Mouse (Mus musculus): ENCODE data around the gene Mgat4a. TPM values are rescaled to one million over a fixed set of nuclear protein-coding genes. Genes with fewer than 3 reads are reported as not detected.

The Mgat4a gene
- polyA plus RNA-seq, 1 experiment from 2014 or later = 1.2 TPM

DNA sequence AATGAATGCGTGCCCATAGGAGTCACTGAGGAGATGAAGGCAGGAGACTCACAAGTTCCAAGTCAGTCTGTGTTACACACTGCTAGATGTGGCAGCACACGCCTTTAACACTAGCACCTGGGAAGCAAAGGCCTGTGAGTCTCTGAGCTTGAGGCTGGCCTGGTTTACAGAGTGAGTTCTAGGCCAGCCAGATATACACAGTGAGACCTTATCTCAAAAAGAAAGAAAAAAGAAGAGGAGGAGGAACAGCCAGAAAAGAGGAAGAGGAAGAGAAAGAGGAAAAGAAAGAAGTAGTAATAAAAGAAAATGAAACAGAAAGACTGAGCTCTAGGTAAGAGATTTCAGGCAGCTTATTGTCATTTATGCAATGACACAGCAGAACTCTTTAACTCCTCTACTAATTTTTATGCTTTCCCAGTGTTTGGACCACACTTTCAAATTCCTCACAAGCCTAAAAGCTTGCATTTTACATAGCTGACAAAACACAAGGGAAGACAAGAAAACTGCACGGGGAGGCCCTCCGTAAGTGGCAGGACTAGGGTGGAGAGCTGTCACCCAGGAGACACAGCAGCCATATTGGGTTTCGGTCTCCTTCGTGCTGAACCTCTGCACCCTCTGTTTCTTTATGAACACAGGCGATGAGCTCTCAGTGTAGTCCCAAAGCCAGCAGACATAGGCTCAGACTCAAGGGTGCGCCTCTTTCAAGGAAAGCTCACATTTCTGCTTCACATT lies 113.5 kb downstream of the Mgat4a start:
- no peak overlapping the region for H3K27ac ChIP-seq
- 94% methylated on average over 8 of the region's 8 CpGs for WGBS

DNA sequence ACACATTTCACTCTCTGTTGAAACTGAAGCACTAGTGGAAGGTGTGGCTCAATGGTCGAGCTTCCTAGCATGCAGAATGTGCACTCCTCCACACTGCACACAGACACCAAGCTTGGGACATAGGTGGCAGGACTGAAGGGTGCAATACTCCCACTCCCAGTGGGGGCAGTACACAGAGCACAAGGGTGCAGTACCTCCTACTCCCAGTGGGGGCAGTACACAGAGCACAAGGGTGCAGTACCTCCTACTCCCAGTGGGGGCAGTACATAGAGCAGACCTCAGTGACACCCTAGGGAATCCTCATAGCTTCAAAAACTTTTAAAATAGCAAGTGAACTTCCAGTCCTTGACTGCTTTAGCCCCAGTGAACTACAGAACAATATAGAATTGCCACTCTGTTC lies 121.4 kb downstream of the Mgat4a start:
- H3K4me3 ChIP-seq = no peak overlapping the region
- no peaks in the 10 kb centered on the region for H3K27me3 ChIP-seq (ENCODE audit: insufficient read depth, poor library complexity, severe bottlenecking)
- DNase-seq (ENCODE audit: low spot score) = no peak
- H3K27ac ChIP-seq = no peak overlapping the region
- H3K9me3 ChIP-seq = peaks cover 10% of the 10 kb centered on the region
- 100% methylated on average over 1 of the region's 1 CpGs for WGBS
- peaks cover 75% of the 10 kb centered on the region for H3K36me3 ChIP-seq
- H3K4me1 ChIP-seq (replicated peaks) = no peaks in the 10 kb centered on the region

More for the DNA sequence above, 113.5 kb downstream of the Mgat4a start:
- peaks cover 23% of the 10 kb centered on the region for H3K4me1 ChIP-seq (replicated peaks)
- peaks cover 63% of the 10 kb centered on the region for H3K36me3 ChIP-seq
- peaks cover 11% of the 10 kb centered on the region for H3K9me3 ChIP-seq
- no peak for DNase-seq (ENCODE audit: low spot score)
- H3K27me3 ChIP-seq (ENCODE audit: insufficient read depth, poor library complexity, severe bottlenecking) = no peaks in the 10 kb centered on the region
- no peak overlapping the region for H3K4me3 ChIP-seq

DNA sequence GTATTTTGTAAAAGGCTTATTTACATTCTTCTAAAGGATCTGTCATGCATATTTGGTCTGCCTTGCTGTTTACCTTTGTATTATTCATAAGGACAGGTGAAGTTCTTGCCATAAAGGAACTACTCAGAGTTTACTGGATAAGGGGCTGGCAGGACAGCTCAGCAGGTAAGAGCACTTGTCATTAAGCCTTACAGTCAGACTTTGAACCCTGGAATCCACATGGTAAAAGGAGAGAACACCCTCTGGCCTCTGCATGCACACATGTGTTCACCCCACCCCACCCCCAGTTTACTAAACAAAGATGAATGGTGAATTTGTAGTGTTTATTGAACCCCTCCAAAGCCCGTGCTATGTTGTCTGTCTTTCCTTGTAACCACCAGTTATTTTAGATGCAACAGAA lies 125.4 kb downstream of the Mgat4a start:
- Histone ChIP-seq H3K4me1 (replicated peaks) (no peaks in the 10 kb centered on the region), H3K36me3 (peaks cover 40% of the 10 kb centered on the region), H3K27ac (no peak overlapping the region), H3K9me3 (no peaks in the 10 kb centered on the region; the same call in 1 of the 2 replicates), H3K4me3 (no peak overlapping the region), H3K27me3 (ENCODE audit: insufficient read depth, poor library complexity, severe bottlenecking) (no peaks in the 10 kb centered on the region)
- 93% methylated on average over 1 of the region's 1 CpGs for WGBS
- DNase-seq (ENCODE audit: low spot score) = no peak

DNA sequence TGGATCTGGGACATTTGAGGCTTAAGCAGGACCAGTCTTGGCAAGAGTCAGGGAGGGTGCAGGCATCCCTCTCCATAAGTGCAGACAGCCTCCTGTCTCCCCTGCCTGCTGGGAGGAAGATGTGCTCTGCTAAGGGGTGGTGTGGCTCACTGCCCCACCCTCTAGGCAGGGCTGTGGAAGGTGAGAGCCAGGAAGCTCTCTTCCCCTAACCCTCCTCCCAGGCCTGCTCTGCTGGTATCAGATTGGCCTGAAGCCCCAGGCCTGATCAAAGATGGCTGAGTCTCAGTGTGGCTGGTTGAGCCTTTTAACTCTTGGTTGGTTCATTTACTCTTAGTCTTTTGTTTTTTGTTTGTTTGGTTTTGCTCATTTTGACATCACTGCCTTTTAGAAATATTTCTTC lies 131.2 kb downstream of the Mgat4a start:
- no peaks in the 10 kb centered on the region for H3K27me3 ChIP-seq (ENCODE audit: insufficient read depth, poor library complexity, severe bottlenecking)
- 0 out of 2 replicates have a peak, but pooled peaks cover 7% of the 10 kb centered on the region for H3K4me1 ChIP-seq (replicated peaks)
- H3K36me3 ChIP-seq = no peaks in the 10 kb centered on the region
- no peak overlapping the region for H3K27ac ChIP-seq
- H3K4me3 ChIP-seq = no peak overlapping the region
- H3K9me3 ChIP-seq = no peaks in the 10 kb centered on the region
- no peak for DNase-seq (ENCODE audit: low spot score)

DNA sequence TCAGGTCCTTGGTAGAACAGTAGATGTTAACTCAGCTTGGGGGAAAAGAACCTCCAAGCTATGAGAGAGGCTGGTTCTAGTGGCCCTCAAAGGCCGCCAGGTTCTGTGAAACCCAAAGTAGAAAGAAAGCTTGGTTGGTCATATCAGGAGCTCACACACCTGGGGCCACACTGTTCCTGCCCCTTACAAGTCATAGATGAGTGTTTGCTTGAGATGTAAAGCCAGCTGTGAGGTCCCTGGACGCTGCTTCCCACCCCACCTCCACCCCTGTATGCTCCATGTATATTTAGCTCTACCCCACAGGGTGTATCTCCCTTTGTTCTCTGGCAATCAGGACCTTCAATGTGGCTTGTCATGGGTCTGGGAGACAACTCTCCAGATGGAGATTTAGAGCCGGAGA lies 132.1 kb downstream of the Mgat4a start:
- Histone ChIP-seq H3K4me1 (replicated peaks) (0 out of 2 replicates have a peak, but pooled peaks cover 7% of the 10 kb centered on the region), H3K36me3 (no peaks in the 10 kb centered on the region), H3K27ac (no peak overlapping the region), H3K4me3 (no peak overlapping the region), H3K9me3 (no peaks in the 10 kb centered on the region), H3K27me3 (ENCODE audit: insufficient read depth, poor library complexity, severe bottlenecking) (no peaks in the 10 kb centered on the region)
- 84% methylated on average over 3 of the region's 3 CpGs for WGBS
- DNase-seq (ENCODE audit: low spot score) = no peak

DNA sequence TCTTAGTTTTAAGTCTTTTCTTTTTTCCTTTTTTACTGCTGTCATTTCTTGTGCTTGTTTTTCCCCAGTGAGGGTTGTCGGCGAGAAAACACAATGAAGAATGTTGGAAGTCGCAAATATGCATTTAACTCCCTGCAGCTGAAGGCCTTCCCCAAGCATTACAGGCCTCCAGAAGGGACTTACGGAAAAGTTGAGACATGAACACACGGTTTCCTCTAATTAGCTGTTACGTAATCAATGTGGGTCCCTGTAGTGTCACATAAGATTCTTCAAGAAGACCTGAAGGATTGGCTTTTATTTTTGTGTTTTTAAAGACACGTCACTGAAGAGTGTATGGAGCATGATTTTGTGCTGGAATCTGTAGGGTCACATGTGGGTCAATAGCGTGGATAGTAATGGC lies 132.8 kb downstream of the Mgat4a start:
- Histone ChIP-seq H3K27ac (no peak overlapping the region), H3K9me3 (no peaks in the 10 kb centered on the region), H3K27me3 (ENCODE audit: insufficient read depth, poor library complexity, severe bottlenecking) (no peaks in the 10 kb centered on the region), H3K4me1 (replicated peaks) (0 out of 2 replicates have a peak, but pooled peaks cover 7% of the 10 kb centered on the region), H3K36me3 (no peaks in the 10 kb centered on the region), H3K4me3 (no peak overlapping the region)
- 87% methylated on average over 8 of the region's 8 CpGs for WGBS
- DNase-seq (ENCODE audit: low spot score) = no peak

DNA sequence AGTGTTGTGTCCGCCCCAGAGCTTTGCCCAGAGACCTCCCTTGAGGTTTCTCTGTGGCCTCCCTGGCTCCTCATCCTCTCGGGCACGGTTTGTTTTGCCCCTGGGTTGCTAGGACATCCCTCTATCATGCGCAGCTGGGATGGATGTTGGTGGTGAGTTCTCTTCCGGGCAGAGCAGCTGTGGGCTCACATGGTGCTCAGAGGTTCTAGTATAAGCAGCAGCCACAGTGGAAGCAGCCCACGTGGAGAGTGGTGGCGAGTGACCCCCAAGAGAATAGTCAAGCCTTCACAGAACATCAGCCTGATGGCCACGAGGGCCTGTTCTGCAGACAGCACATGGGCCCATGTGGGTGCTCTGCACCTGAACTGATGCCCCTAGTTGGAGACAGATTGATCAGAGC lies 133.6 kb downstream of the Mgat4a start:
- H3K27ac ChIP-seq = no peak overlapping the region
- no peaks in the 10 kb centered on the region for H3K9me3 ChIP-seq
- 84% methylated on average over 8 of the region's 8 CpGs for WGBS
- H3K4me1 ChIP-seq (replicated peaks) = 0 out of 2 replicates have a peak, but pooled peaks cover 7% of the 10 kb centered on the region
- H3K27me3 ChIP-seq (ENCODE audit: insufficient read depth, poor library complexity, severe bottlenecking) = no peaks in the 10 kb centered on the region
- H3K4me3 ChIP-seq = no peak overlapping the region
- no peaks in the 10 kb centered on the region for H3K36me3 ChIP-seq
- no peak for DNase-seq (ENCODE audit: low spot score)

DNA sequence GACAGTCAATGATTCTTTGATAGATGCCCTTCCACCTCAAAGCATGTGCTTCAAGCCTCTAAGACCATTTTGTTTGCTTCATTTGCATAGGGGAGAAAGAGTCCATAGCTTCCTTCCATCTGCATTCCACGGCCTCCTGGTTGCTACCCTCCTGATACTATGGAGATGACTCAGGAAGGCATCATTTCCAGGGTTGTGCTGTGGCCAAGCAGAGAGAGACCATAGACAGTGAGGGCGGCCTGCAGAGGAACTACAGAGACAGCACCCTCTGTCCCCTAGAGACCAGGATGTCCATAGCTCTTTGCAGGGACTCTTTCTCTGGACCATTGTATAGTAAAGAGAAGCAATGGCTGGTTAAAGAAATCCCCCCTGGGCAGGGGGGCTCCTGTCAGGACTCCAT lies 135.7 kb downstream of the Mgat4a start:
- H3K27ac ChIP-seq = no peak overlapping the region
- no peaks in the 10 kb centered on the region for H3K27me3 ChIP-seq (ENCODE audit: insufficient read depth, poor library complexity, severe bottlenecking)
- H3K4me3 ChIP-seq = no peak overlapping the region
- no peak for DNase-seq (ENCODE audit: low spot score)
- 0 out of 2 replicates have a peak, but pooled peaks cover 7% of the 10 kb centered on the region for H3K4me1 ChIP-seq (replicated peaks)
- WGBS = 77% methylated on average over 2 of the region's 2 CpGs
- H3K36me3 ChIP-seq = no peaks in the 10 kb centered on the region
- no peaks in the 10 kb centered on the region for H3K9me3 ChIP-seq

DNA sequence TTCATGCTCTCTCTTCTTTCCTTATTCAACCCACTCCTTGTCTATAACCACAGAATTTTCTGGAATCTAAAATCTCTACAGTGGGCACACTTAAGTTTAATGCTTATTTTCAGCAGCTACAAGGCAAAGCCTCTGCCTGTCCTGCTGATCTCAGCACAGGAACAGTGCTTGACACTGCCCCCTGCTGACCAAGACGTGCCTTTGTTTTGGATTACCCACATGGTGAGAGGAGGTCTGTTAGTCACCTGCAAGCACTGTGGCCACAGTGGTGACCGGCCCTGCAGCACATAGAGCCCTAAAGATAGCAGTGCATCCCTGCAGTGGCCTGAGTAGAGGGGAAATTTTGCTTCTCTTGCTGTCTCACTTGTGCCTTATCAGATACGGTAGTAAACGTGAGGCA lies 139.1 kb downstream of the Mgat4a start:
- H3K27me3 ChIP-seq (ENCODE audit: insufficient read depth, poor library complexity, severe bottlenecking) = no peaks in the 10 kb centered on the region
- no peak overlapping the region for H3K27ac ChIP-seq
- H3K4me1 ChIP-seq (replicated peaks) = peaks cover 18% of the 10 kb centered on the region; the same call in 1 of the 2 replicates
- peak; percentile 52 for DNase-seq (ENCODE audit: low spot score)
- no peaks in the 10 kb centered on the region for H3K9me3 ChIP-seq
- H3K36me3 ChIP-seq = no peaks in the 10 kb centered on the region
- WGBS = 60% methylated on average over 4 of the region's 4 CpGs
- no peak overlapping the region for H3K4me3 ChIP-seq

DNA sequence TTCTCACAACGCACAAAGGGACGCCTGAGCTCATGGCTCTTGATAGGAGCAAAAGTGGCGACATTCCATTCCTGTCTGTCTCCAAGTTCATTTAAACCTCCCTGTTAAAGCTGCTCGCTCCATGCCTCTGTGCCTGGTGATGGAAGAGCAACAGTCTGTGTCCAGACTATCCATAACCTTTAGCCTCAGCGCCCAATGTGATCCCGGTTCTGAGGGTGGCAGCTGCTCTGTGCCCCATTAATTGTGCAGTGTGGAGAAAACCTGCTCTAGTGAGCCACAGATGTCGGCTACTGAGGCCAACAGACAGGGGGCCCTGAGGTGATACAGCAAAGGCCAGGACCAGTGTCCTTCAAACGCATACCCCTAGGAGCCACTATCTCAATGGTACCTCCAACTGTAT lies 141.1 kb downstream of the Mgat4a start:
- no peaks in the 10 kb centered on the region for H3K36me3 ChIP-seq
- no peak for DNase-seq (ENCODE audit: low spot score)
- no peaks in the 10 kb centered on the region for H3K27me3 ChIP-seq (ENCODE audit: insufficient read depth, poor library complexity, severe bottlenecking)
- H3K4me1 ChIP-seq (replicated peaks) = peaks cover 15% of the 10 kb centered on the region; the same call in 1 of the 2 replicates
- 0 out of 2 replicates have a peak overlapping the region, but pooled peaks have one; percentile 12 for H3K27ac ChIP-seq
- no peaks in the 10 kb centered on the region for H3K9me3 ChIP-seq
- WGBS = 79% methylated on average over 8 of the region's 8 CpGs
- no peak overlapping the region for H3K4me3 ChIP-seq

DNA sequence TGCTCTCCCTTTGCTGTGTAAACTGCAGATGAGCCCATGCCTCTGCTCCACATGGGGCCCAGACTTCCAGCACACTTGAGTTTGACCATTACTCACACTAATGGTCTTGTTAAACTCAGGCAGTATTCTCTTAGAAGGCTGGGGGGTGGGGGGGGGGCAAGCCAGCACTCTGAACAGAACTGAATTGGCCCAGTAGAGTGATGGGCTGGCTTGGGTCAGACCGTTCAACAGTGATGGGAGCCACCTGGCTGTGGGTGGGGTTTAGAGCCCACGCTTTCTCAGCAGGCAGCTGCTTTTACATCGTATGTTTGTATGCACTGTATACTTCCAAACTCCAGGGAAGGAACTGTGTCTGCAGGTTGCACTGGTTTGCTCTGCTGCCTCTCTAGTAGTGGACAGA lies 141.9 kb downstream of the Mgat4a start:
- DNase-seq (ENCODE audit: low spot score) = no peak
- Histone ChIP-seq H3K4me1 (replicated peaks) (peaks cover 14% of the 10 kb centered on the region; the same call in 1 of the 2 replicates), H3K4me3 (no peak overlapping the region), H3K9me3 (no peaks in the 10 kb centered on the region), H3K27me3 (ENCODE audit: insufficient read depth, poor library complexity, severe bottlenecking) (no peaks in the 10 kb centered on the region), H3K27ac (no peak overlapping the region), H3K36me3 (no peaks in the 10 kb centered on the region)
- WGBS = 71% methylated on average over 3 of the region's 3 CpGs

DNA sequence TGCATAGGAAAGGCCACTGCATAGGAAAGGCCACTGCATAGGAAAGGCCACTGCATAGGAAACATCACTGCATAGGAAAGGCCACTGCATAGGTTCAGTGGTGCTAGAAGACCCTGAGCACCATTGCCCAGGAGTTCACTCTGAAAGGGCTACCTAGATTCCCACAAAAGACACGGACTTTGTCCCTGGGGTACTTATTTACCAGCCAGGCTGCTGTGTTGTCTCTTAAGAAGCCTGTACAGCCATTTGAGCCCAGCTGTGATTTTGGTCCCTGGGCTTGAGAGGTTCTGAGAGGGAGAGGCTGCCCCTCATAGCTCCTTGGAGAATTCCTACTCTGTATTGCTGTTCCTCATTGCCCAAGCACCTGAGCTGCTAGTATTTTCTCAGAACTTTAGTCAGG lies 144.3 kb downstream of the Mgat4a start:
- no peak for DNase-seq (ENCODE audit: low spot score)
- Histone ChIP-seq H3K4me1 (replicated peaks) (peaks cover 14% of the 10 kb centered on the region; the same call in 1 of the 2 replicates), H3K9me3 (no peaks in the 10 kb centered on the region), H3K27ac (peak overlapping the region; percentile 40), H3K27me3 (ENCODE audit: insufficient read depth, poor library complexity, severe bottlenecking) (no peaks in the 10 kb centered on the region), H3K36me3 (peaks cover 10% of the 10 kb centered on the region; the same call in 1 of the 2 replicates), H3K4me3 (no peak overlapping the region)
- WGBS = 54% methylated on average over 1 of the region's 1 CpGs

DNA sequence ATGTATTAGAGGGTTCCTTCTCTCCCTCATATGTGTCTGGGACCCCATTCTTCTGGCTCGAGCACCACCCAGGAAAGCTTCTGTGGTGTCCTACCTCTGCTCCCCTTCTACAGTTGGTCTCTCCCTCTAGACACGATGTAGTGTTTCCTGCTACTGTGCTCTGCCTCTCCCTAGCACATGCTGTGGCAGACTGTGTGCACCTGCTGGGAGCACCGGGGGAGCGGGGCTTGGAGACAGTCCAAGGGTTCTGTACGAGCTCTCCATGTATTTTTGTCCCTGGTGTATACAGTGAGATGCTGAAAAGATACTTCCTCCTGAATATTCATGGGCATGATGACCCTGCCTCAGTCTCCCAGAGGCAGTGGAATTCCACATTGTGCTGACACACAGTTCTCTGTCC lies 147.6 kb downstream of the Mgat4a start:
- Histone ChIP-seq H3K4me1 (replicated peaks) (peaks cover 6% of the 10 kb centered on the region; the same call in 1 of the 2 replicates), H3K4me3 (no peak overlapping the region), H3K27me3 (ENCODE audit: insufficient read depth, poor library complexity, severe bottlenecking) (no peaks in the 10 kb centered on the region), H3K9me3 (no peaks in the 10 kb centered on the region), H3K36me3 (peaks cover 25% of the 10 kb centered on the region), H3K27ac (no peak overlapping the region)
- DNase-seq (ENCODE audit: low spot score) = no peak
- WGBS = 82% methylated on average over 5 of the region's 5 CpGs

All from hindbrain, embryonic 10.5 days (tissue).